Mouse (Mus musculus): Measurements from ENCODE around the gene Dusp2. TPM values are rescaled to one million over a fixed set of nuclear protein-coding genes. Genes with fewer than 3 reads are reported as not detected.

Dusp2 gene
- total RNA-seq, 2 experiments from 2014 or later: 0.91 to 1.1 TPM

- no peak for DNase-seq
Measured at GRCm38 (mm10) chr2:127367126-127367820, 31.3 kb downstream of the Dusp2 start.

GRCm38 (mm10) chr2:127369703-127370376, 33.9 kb downstream of the Dusp2 start:
- no peak for DNase-seq

DNA sequence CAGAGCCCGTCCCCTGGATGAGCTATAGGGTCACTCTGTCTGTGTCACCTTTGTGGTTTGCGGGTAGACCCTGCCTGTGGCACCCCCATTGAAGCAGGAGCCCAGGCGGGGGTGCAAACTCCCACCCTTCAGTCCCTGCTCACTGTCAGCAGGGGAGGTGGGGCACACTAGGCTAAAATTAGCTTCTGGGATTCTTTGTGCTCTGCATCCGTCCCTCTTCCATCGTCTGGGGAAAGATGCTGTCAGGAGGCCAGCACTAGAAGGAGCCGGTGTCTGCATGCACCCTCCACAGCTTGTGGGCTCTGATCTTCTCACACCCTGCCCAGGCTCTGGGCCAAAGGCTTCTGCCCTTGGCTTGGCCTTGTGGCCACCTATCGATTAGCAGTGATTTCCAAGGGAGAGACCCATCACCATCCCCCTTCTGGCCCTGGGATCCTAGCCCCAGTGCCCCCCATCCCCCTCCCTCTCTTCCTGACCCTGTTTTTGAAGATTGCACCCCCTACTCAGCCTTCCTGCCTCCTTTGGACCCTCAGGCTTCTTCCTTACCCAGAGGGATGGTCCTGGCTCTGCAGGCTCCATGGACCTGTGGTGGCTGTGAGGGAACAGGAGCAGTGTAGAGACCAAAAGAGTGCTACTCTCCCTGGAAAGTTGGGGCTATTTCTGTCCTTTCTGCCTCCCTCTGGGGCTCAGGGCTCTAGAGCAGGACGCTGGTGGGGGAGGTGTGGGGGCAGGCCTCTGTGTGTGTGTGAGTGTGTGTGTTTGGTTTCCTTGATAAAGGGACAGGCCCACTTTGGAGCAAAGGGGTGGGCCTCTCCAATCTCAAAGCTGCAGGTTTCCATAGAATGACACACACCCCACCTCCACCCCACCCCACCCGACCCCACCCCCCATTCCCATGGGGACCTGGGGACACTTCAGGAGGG, 34.9 kb downstream of the Dusp2 start:
- no peak for DNase-seq

- DNase-seq: peak; percentile 53
Measured at GRCm38 (mm10) chr2:127371484-127371861, 35.5 kb downstream of the Dusp2 start.

DNA sequence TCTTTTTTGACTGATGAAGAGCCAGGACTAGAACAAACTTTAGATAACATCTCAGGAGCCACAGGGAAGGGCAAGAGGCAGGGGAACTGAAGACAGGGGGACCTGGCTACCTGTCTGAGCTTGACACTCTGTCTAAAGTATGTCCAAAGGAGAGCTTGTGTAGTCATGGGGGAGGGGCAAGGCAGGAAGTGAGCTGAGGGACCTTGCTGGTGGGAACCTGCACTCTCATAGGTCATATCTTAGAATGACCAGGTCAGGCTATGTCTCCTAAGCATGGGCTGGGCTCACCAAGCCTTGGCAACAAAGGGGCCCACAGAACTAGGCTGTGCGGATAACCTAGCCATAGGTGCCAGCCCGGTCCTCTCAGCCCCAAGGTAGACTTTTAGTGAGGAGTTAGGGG, 36.1 kb downstream of the Dusp2 start:
- no peak for DNase-seq

DNA sequence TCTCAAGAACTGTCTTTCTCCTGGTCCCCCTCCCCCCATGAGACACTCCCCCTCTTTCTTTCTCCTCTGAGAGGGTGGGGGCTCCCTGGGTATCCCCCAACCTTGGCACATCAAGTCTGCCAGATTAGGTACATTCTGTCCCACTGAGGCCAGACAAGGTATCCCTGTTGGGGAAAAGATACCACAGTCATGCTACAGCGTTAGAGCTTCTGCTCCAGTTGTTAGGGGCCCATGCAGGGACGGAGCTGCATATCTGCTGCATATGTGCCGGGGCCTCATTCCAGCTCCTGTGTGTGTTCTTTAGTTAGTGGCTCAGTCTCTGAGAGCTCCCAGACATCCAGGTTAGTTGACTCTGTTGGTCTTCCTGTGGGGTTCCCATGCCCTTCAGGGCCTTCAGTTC, 38.2 kb downstream of the Dusp2 start:
- DNase-seq: no peak

- no peak for DNase-seq
Measured at GRCm38 (mm10) chr2:127375087-127375486, 39.1 kb downstream of the Dusp2 start.

- DNase-seq: no peak
Measured at GRCm38 (mm10) chr2:127375759-127376341, 39.9 kb downstream of the Dusp2 start.

DNA sequence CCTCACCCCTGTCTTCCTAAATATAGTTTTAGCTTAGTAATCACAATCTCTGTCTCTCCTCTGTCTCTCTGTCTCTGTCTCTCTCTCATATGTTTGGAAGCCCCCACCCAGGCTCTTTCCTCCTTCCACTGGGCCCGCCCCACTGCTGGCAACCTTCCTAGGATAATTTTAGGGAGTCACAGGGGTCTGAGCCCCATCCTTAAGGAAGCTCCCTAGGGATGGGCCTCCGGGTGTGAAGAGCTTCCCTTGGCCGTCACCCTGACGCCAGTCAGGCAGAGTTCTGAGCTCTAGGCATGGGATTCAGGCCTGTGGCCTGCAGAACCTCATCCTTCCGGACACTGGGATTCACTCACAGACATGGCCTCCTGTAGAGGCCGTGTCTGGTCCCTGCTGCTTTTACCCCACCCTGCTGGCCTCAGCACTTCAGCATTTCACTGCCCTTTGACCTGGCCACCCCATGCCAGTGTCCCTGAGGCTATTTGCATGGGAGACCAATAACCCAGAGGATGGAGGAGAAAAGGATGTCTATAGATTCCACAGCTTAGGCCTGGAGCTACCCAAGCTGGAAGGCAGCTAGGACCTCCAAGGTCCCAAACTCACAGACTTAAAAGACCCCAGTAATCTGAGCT, 40.6 kb downstream of the Dusp2 start:
- no peak for DNase-seq

DNA sequence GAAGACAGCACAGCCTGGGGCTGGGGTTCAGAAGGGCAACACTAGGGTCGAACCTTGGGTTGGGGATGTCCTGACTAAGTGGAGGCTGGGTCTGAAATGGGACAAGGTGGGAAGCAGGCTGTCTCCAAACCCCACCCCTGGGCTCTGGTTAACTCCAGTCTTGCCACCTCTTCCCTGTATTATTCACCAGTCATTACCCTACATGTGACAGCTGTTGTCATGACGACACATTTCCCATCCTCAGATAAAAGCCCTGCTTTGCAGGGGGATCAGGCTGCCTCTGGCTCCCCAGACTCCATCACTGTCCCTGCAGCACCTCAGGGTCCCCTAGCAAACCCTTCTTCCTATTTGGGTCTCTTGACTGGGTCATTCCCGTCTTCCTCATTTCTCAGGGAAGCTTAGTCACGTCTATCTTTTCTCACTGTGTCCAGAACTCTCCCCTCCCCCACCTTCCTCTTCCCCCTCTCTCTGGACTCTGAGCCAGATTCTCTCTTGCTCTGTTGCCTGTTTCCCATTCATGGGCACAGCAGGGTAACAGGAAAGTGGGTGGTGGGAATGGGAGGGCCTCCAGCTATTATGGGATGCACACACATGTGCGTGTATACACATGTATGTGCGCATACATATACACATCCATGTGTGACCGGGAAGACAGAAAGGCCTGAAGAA, 42.1 kb downstream of the Dusp2 start:
- no peak for DNase-seq

GRCm38 (mm10) chr2:127378611-127378990, 42.6 kb downstream of the Dusp2 start:
- no peak for DNase-seq

DNA sequence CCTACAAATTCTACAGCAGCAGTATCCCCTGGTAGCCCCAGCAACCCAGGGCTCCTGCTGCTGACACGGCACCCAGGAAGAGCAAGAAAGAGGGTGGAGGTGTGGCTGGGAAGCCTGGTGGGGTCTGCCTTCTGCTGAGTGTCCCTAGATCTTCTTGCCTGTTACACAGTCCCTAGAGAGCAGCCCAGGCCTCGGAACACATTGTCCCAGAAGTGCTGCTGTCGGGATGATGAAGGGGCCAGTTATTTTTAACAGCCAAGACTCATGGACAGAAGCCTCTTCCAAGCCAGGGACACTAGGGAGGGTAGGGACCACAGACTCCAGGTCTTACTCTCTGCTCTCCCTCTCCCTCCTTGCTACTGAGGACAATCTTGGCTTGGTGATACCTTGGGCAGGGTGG, 43.3 kb downstream of the Dusp2 start:
- peak; percentile 49 for DNase-seq

DNA sequence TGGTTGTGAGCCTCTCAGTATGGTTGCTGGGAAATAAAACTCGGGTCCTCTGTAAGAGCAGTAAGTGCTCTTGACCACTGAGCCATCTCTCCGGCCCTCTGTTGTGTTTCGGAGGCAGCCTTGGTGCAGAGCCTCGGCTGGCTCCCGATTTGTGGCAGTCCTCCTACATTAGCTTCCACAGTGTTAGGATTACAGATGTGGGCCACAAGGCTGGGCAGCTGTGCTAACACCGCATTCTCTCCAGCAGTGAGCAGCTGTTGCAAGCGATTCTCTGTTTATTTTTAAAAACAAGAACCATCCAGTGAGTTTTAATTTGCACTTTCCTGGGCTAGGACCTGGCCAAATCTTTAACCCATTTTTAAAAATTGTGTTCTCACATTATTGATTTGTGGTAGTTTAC, 47.9 kb downstream of the Dusp2 start:
- DNase-seq: no peak

DNA sequence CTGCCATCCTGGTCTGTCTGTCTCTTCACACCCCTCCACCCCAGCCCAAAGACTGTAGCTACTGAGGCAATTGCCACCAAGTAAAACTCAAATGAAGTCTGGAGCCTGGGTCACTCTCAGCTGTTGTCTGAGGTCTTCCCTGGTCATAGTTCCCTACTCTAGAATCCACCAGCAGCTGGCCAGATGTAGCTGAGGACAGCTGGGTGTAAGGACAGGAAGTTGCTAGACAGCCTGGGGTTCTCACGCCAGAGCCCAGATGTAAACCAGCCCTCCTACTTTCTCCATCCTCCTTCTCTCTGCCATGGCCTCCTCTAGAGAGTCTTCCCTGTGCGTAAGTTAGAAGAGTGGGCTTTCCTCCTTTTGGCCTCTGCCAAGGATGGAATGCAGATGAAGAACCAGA, 51.6 kb downstream of the Dusp2 start:
- DNase-seq: no peak

Other genes starting within 250 kb of the Dusp2 start
- gene Ncaph, start 202.2 kb upstream of the Dusp2 start, total RNA-seq (2021): 1 to 10 TPM; 1.7 to 2.4 TPM
- 1 to 10 TPM; 4.1 to 5.2 TPM for gene Itpripl1, start 192.7 kb upstream of the Dusp2 start, total RNA-seq (2021)
- gene 1810024B03Rik, start 127.9 kb upstream of the Dusp2 start, total RNA-seq (2021): under 1 TPM; 0.23 to 0.54 TPM
- 10 to 100 TPM; 32.8 to 34.1 TPM for gene Snrnp200, start 127.8 kb upstream of the Dusp2 start, total RNA-seq (2021)
- gene Ciao1, start 88.3 kb upstream of the Dusp2 start, total RNA-seq (2021): 10 to 100 TPM; 40.8 to 42.9 TPM
- gene Tmem127, start 88.3 kb upstream of the Dusp2 start, total RNA-seq (2021): 10 to 100 TPM; 22.2 to 23.6 TPM
- 100 to 1,000 TPM in 1 of 2 experiments, 10 to 100 TPM in 1; 95.4 to 105 TPM for gene Stard7, start 65.9 kb upstream of the Dusp2 start, total RNA-seq (2021)
- gene Astl, start 2.5 kb downstream of the Dusp2 start, total RNA-seq (2021): not detected
- under 1 TPM; 0.64 to 0.67 TPM for gene Adra2b, start 27.0 kb downstream of the Dusp2 start, total RNA-seq (2021)
- not detected for gene Gpat2, start 89.0 kb downstream of the Dusp2 start, total RNA-seq (2021)
- 10 to 100 TPM; 21.5 to 21.9 TPM for gene Fahd2a, start 108.4 kb downstream of the Dusp2 start, total RNA-seq (2021)
- gene Kcnip3, start 185.9 kb downstream of the Dusp2 start, total RNA-seq (2021): under 1 TPM; 0.28 to 0.38 TPM
- not detected for gene Prom2, start 205.3 kb downstream of the Dusp2 start, total RNA-seq (2021)